Mouse (Mus musculus) adrenal gland, adult 18-20 months (tissue): ENCODE results near the gene Tspan32. TPM values are rescaled to one million over a fixed set of nuclear protein-coding genes. Genes with fewer than 3 reads are reported as not detected.

Source experiments
- total RNA-seq, 2 experiments: library from RNA; stranded (reverse); gene quantifications; 1 replicate in 1 of 2; 2 replicates in 1 of 2; pipeline ENCODE4 v1.2.3; 2021

The Tspan32 gene
- total RNA-seq, 2 experiments from 2014 or later, result 0.50 to 1.2 TPM

Other genes with a start within 250 kb of the Tspan32 start
- gene Th, start 73.9 kb upstream of the Tspan32 start, total RNA-seq, result 100 to 1,000 TPM; 547 to 572 TPM
- under 1 TPM; 0.26 to 0.40 TPM for gene Ascl2, start 35.8 kb upstream of the Tspan32 start, total RNA-seq
- 100 to 1,000 TPM; 609 to 688 TPM for gene Cd81, start 47.7 kb downstream of the Tspan32 start, total RNA-seq
- gene Tssc4, start 64.2 kb downstream of the Tspan32 start, total RNA-seq, result 10 to 100 TPM; 24.0 to 26.3 TPM
- gene Trpm5, start 89.6 kb downstream of the Tspan32 start, total RNA-seq, result under 1 TPM; 0.30 to 0.38 TPM
- gene Kcnq1, start 101.3 kb downstream of the Tspan32 start, total RNA-seq, result 1 to 10 TPM; 3.2 to 6.0 TPM